Mouse (Mus musculus) forebrain, embryonic 12.5 days (tissue): ENCODE measurements at regions not wholly inside any gene's neighbourhood (a gene's known extent, or its start where the extent isn't known, plus 50 kb on each side); places are given as distances from the start of the nearest gene placed in this dataset.
A peak's percentile ranks its signal among the peaks of the same experiment; 100 is the strongest.
"Not testable (repeated sequence)": the region's sequence is repeated elsewhere in the genome, so short reads cannot be mapped to it uniquely, and the experiment has no call there.

Source experiments
- ATAC-seq: fragments of 200-750 bp; cut with Nextera tagmentation; 2 replicates; pipeline ENCODE4 v1.8.0; 2017; ENCODE audit warnings: moderate TSS enrichment; ENCODE audit not compliant: low FRiP score
- H3K27ac ChIP-seq: fragments of 300-500 bp; sonication (generic); 2 replicates; pipeline ENCODE4 v1.5.1; 2016; ENCODE audit warnings: mild to moderate bottlenecking
- H3K27me3 ChIP-seq: fragments of 300-500 bp; sonication (generic); 2 replicates; pipeline ENCODE4 v1.6.1; 2016; ENCODE audit warnings: mild to moderate bottlenecking
- H3K36me3 ChIP-seq: fragments of 300-500 bp; sonication (generic); replicated peaks from 2 replicates; pipeline ENCODE4 v1.6.1; 2016; ENCODE audit warnings: mild to moderate bottlenecking
- H3K4me1 ChIP-seq: fragments of 300-500 bp; sonication (generic); 2 replicates; pipeline ENCODE4 v1.6.1; 2016
- H3K4me2 ChIP-seq: fragments of 300-500 bp; sonication (generic); 2 replicates; pipeline ENCODE4 v1.6.1; 2016; ENCODE audit warnings: mild to moderate bottlenecking, moderate library complexity
- H3K4me3 ChIP-seq: fragments of 300-500 bp; sonication (generic); replicated peaks from 2 replicates; pipeline ENCODE4 v1.5.1; 2016; ENCODE audit warnings: mild to moderate bottlenecking
- H3K9ac ChIP-seq: fragments of 300-500 bp; sonication (generic); 2 replicates; pipeline ENCODE4 v1.6.1; 2016; ENCODE audit warnings: mild to moderate bottlenecking
- H3K9me3 ChIP-seq: fragments of 300-500 bp; sonication (generic); 2 replicates; pipeline ENCODE4 v1.6.1; 2016
- WGBS: fragments of 180-500 bp; shearing (Covaris S2); methylation state at CpG from one replicate; pipeline ENCODE4 v1.1.7; 2016; 5-methylcytosine and 5-hydroxymethylcytosine counted together

DNA sequence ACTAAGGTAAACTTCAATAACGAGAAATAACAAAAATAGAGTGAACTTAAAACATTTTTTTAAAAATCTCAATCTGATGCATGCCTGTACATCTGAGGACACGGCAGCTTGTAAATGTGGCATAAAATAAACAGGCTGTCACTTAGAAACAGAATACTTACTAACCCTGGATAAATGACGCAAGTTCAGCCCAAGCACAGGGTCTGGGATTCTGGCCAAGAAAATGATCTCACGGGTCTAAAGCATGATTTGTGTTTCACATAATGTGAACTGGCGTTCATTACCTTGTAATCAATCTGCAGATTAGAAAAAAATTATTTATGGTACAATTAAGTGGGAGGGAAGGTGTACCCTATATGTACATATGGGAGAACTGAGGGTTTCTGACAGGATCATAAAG, 512.1 kb upstream of the Vrk2 start:
- Histone ChIP-seq H3K4me2 (no peak overlapping the region), H3K4me3 (no peak overlapping the region), H3K9ac (no peak overlapping the region), H3K36me3 (no peaks in the 10 kb centered on the region), H3K9me3 (no peaks in the 10 kb centered on the region), H3K4me1 (no peaks in the 10 kb centered on the region), H3K27me3 (no peaks in the 10 kb centered on the region), H3K27ac (no peak overlapping the region)
- WGBS = 78% methylated on average over 5 of the region's 5 CpGs
- no peak for ATAC-seq

DNA sequence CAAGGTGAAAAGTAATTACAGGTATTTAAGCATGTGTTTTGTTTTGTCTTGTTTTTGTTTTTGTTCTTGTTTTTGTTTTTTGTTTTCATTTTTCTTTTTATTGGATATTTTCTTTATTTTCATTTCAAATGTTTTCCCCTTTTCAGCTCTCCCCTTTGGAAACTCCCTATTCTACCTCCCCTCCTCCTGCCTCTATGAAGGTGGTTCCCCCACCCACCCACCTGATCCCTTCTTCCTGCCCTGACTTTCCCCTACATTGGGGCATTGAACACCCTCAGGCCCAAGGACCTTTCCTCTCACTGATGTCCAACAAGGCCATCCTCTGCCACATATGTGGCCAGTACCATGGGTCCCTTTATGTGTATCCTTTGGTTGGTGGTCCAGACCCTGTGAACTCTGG, 509.1 kb upstream of the Vrk2 start:
- Histone ChIP-seq H3K9ac (no peak overlapping the region), H3K36me3 (no peaks in the 10 kb centered on the region), H3K27ac (no peak overlapping the region), H3K27me3 (no peaks in the 10 kb centered on the region), H3K4me3 (no peak overlapping the region), H3K9me3 (no peaks in the 10 kb centered on the region), H3K4me2 (no peak overlapping the region), H3K4me1 (no peaks in the 10 kb centered on the region)
- no peak for ATAC-seq

DNA sequence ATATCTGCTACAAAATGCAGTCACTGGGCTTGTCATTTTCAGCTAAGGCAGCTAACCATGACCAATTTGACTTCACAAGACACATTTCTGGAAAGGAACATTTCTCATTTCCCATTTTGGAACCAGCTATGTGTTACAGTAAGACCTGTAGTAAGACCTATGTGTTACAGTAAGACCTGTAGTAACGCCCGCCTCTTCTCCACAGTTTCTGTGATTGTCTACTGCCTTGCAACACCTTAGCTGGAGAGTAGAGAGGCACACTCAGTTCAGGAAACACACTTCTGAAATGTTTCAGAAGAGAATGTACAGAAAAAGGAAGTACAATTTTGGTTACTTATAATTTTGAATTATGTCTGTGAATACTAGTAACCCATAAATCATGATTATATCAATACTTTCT, 508.2 kb upstream of the Vrk2 start:
- no peaks in the 10 kb centered on the region for H3K9me3 ChIP-seq
- no peaks in the 10 kb centered on the region for H3K27me3 ChIP-seq
- H3K36me3 ChIP-seq = no peaks in the 10 kb centered on the region
- 95% methylated on average over 2 of the region's 2 CpGs for WGBS
- H3K9ac ChIP-seq = no peak overlapping the region
- H3K4me1 ChIP-seq = no peaks in the 10 kb centered on the region
- no peak overlapping the region for H3K27ac ChIP-seq
- H3K4me2 ChIP-seq = no peak overlapping the region
- H3K4me3 ChIP-seq = no peak overlapping the region
- ATAC-seq = no peak

DNA sequence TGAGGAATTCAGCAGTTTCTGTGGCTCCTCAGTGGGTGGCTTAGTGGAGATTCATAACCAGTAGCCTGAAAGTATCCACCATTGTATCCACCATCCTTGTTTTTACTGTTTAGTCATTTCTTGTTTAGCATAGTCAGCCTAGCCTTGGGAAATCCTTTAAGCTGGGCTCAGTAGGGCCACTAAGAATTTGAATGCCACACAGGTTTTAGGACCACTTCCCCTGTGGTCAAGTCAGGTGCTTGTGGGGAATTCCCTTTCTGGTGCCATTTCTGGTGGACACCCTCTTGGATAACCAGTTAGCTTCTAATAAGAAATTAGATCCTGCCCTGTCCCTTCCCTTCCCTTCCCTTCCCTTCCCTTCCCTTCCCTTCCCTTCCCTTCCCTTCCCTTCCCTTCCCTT, 502.8 kb upstream of the Vrk2 start:
- Histone ChIP-seq H3K27me3 (no peaks in the 10 kb centered on the region), H3K4me3 (no peak overlapping the region), H3K4me2 (no peak overlapping the region), H3K9ac (no peak overlapping the region), H3K27ac (no peak overlapping the region), H3K9me3 (no peaks in the 10 kb centered on the region), H3K36me3 (no peaks in the 10 kb centered on the region), H3K4me1 (no peaks in the 10 kb centered on the region)
- ATAC-seq = no peak

DNA sequence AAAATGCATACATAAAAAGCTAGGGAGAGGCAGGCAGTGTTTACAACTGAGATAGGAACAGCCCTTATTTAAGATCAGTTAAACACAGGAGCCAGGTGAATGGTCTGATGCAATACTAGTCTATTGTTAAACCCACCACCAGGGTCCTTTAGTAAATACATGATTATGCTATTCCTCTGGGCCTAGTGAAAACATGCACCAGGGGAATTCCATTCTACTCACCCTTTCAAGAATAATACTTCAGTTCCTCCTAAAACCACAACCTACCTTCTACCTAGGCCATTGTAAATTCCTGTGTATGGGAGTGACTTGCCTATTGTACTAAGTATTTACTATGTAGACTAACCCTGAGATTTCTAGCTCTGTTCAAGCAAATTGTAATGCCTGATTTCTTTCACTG, 501.7 kb upstream of the Vrk2 start:
- ATAC-seq, H3K9ac ChIP-seq, H3K4me2 ChIP-seq, H3K36me3 ChIP-seq, H3K27me3 ChIP-seq, H3K27ac ChIP-seq, H3K4me3 ChIP-seq, H3K9me3 ChIP-seq, H3K4me1 ChIP-seq: not testable (repeated sequence)

DNA sequence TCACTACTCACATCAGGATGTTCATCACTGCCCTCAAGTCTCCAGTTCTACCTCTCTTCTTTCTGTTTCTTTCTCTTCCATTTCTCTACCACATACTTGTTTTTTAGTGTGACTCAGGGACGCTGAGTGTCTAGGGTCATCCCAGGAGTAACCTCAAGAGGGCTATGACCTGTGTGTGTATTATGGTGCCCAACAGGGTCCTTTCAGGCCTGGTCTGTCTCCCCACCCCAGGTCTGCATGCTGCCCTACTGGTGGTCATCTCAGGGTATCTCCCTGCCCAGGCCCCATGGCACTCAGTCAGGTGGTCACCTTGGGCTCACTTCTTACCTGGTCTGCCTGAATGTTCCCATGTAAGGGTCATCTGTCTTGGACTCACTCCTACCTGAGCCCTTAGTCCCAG, 492.7 kb upstream of the Vrk2 start:
- Histone ChIP-seq H3K9me3 (no peaks in the 10 kb centered on the region), H3K4me2 (no peak overlapping the region), H3K36me3 (no peaks in the 10 kb centered on the region), H3K9ac (no peak overlapping the region), H3K27me3 (no peaks in the 10 kb centered on the region), H3K4me3 (no peak overlapping the region), H3K27ac (no peak overlapping the region), H3K4me1 (no peaks in the 10 kb centered on the region)
- WGBS = 92% methylated on average over 1 of the region's 1 CpGs
- peak; percentile 36; the same call in 1 of the 2 replicates for ATAC-seq

DNA sequence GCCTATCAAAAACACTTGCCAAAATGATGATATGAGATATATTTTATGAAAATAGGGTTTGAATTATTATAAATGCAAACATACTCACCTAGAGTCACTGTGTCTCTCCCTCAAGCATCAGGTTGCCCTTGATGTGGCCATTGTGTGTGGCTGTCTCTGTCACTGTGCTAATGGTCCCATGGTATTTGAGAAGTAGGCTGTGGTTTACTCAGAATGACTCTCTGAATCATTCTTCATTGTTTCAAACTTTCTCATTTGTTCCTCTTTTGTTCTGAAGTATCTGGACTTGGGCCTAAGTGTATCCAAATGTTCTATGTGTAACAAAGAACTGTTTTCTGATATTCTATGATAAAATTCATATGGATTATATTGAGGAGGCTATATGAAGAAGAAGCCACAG, 487.4 kb upstream of the Vrk2 start:
- H3K4me1 ChIP-seq = no peaks in the 10 kb centered on the region
- no peak overlapping the region for H3K9ac ChIP-seq
- no peaks in the 10 kb centered on the region for H3K27me3 ChIP-seq
- H3K9me3 ChIP-seq = no peaks in the 10 kb centered on the region
- H3K4me3 ChIP-seq = no peak overlapping the region
- no peak overlapping the region for H3K27ac ChIP-seq
- no peak for ATAC-seq
- H3K36me3 ChIP-seq = no peaks in the 10 kb centered on the region
- no peak overlapping the region for H3K4me2 ChIP-seq

DNA sequence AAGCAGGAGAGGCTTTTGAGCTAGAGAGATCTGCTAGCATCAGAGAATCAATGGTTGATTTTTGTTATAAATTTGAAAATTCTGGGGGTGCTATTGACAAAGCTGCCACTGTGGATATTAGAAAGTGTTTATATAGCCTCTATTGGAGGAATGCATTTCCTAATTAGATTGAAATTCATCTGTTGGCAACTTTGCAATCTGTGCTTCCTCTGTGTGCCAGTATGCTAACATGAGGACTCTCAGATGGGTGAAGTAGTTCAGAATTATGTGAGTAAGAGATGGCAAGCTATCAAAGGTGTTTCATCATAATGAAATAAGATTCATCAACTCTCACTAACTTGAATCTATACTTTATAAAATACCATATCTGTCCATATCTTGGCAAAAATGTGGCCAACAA, 476.6 kb upstream of the Vrk2 start:
- H3K4me1 ChIP-seq = no peaks in the 10 kb centered on the region
- H3K4me2 ChIP-seq = no peak overlapping the region
- ATAC-seq = no peak
- no peaks in the 10 kb centered on the region for H3K9me3 ChIP-seq
- no peak overlapping the region for H3K9ac ChIP-seq
- H3K4me3 ChIP-seq = no peak overlapping the region
- no peaks in the 10 kb centered on the region for H3K36me3 ChIP-seq
- H3K27ac ChIP-seq = no peak overlapping the region
- H3K27me3 ChIP-seq = no peaks in the 10 kb centered on the region

DNA sequence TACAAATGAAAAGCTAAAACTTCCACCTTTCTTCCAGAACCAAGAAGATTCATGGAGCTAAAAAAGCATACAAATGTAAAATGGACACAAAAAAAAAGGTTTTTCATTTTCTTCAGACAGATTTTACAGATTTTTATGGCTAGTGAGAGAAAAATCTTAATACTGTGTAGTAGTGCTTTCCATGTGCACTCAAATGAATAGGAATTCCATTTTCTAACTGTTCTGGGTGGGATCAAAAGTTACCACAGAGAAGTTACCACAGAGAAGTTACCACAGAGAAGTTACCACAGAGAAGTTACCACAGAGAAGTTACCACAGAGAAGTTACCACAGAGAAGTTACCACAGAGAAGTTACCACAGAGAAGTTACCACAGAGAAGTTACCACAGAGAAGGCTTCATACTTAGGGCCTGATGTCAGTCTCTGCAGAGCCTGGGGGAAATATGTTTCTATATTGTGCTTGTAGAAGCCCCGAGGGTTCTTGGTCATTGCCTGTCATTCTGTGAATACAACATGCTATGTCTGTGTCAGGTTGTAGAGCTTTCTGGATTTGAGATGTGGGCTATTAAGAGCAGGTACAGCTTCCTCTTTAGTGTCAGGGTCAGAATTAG, 433.5 kb upstream of the Vrk2 start:
- no peak for ATAC-seq
- Histone ChIP-seq H3K4me1 (no peaks in the 10 kb centered on the region), H3K9me3 (no peaks in the 10 kb centered on the region), H3K4me2 (no peak overlapping the region), H3K36me3 (no peaks in the 10 kb centered on the region), H3K4me3 (no peak overlapping the region), H3K27me3 (no peaks in the 10 kb centered on the region), H3K9ac (no peak overlapping the region), H3K27ac (no peak overlapping the region)
- 83% methylated on average over 1 of the region's 1 CpGs for WGBS

DNA sequence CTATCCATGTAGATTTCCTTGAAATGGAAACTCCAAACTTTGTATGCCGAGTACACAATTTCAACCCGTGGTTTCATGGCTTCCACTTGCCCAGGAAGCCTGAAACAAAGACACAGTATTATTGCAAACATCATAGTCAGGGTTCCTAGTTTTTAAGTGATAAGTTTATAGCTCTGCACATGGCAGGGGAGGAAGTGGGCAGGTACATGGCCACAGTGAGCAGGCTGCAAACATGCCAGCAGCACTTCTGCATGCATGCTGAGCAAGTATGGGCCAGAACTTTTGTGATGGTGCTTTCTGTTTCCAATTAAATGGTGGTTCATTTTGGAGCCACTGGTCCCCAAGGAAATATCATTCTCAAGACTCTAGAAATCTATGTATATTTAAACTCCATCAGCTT, 431.7 kb upstream of the Vrk2 start:
- H3K4me2 ChIP-seq = no peak overlapping the region
- no peak overlapping the region for H3K9ac ChIP-seq
- 86% methylated on average over 2 of the region's 2 CpGs for WGBS
- no peak for ATAC-seq
- no peak overlapping the region for H3K4me3 ChIP-seq
- H3K27ac ChIP-seq = no peak overlapping the region
- H3K9me3 ChIP-seq = no peaks in the 10 kb centered on the region
- no peaks in the 10 kb centered on the region for H3K36me3 ChIP-seq
- H3K27me3 ChIP-seq = no peaks in the 10 kb centered on the region
- H3K4me1 ChIP-seq = no peaks in the 10 kb centered on the region

DNA sequence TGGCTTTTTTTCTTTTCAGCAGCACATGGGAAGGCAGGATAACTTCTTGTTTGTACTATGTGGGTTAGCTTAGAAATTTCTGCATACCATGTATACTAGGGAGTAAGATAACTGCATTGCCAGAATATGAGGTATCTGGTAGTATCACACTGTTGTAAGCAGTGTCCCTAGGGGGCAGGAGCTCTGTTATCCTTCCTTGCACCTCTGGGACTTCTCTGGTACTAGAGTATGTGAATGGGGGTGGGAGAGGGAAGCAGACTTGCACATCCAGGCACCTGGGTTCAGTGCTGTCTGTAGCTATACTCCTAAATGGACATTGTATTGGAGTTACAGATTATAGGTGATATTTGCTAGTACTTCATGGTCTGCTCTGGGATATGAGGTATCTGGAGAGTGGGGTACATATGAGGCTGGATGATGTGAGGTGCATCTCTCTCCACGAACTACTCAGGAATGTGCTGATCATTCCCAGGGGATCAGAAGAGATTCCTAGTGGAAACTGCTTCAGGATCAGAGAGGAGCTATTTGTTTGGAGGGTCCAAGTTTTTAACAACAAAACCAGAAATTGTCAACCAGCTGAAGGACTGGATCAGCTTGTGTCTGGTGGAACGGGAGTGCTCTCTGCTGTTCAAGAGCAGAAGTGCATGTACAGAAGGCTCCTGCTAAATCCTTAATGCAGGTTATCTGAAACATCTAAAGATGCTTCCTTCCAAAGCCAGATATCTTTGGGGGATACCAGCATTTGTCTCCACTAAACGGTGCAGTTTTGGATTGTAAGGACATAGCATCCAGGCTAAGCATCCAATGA, 402.7 kb upstream of the Vrk2 start:
- H3K36me3 ChIP-seq = no peaks in the 10 kb centered on the region
- H3K9ac ChIP-seq = no peak overlapping the region
- H3K4me3 ChIP-seq = no peak overlapping the region
- 26% methylated on average over 3 of the region's 3 CpGs for WGBS
- H3K4me1 ChIP-seq = no peaks in the 10 kb centered on the region
- no peak overlapping the region for H3K27ac ChIP-seq
- no peak overlapping the region for H3K4me2 ChIP-seq
- no peaks in the 10 kb centered on the region for H3K27me3 ChIP-seq
- no peaks in the 10 kb centered on the region for H3K9me3 ChIP-seq
- 0 out of 2 replicates have a peak, but pooled peaks have one; percentile 23 for ATAC-seq

DNA sequence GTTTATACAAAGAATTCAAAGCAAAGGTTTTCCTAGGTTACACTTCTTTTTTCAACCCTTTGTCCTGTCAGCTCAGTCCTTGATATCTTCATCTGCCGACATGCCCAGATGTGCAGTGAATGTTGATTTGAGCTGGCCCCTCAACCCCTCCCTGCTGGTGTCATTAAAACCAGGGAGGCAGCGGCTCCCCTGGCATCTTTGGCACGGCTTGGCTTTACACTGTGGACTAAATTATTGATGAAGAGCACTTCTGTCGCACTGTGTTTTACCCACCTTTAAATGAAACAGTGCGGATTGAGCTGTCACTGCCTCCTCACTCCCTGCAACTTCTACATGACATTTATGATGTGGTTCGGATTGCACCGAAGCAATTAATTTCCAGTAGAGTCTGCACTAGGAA, 387.4 kb upstream of the Vrk2 start:
- no peaks in the 10 kb centered on the region for H3K36me3 ChIP-seq
- 57% methylated on average over 7 of the region's 7 CpGs for WGBS

DNA sequence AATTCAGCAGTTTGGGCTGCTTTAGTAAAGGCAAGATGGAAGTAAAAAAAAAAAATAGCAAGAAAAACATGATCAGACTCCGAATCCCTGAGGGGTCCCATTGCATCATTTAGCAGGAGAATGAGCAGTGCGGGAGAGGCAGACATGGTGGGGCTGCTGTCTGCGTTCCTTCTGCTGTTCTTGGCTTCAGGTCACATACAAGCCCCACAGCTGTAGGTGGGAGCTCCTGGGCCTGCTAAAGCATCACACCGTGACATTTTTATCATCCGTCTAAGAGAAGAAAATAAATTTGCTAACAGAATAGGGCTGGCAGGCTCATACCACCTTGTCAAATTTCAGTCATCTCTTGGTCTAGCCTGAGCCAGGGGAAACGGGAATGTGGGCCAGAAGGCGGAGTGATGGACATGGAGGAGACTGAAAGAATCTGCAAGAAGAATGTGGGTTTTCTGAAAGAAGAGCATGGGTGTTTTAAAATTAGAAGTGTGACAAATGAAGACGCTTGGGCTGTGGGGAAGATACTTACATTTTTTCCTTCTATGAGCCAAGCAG, 378.8 kb upstream of the Vrk2 start:
- Histone ChIP-seq H3K27me3 (no peaks in the 10 kb centered on the region), H3K9me3 (no peaks in the 10 kb centered on the region), H3K4me1 (no peaks in the 10 kb centered on the region), H3K27ac (no peak overlapping the region), H3K4me2 (no peak overlapping the region), H3K9ac (no peak overlapping the region), H3K4me3 (no peak overlapping the region), H3K36me3 (no peaks in the 10 kb centered on the region)
- 87% methylated on average over 8 of the region's 8 CpGs for WGBS
- ATAC-seq = no peak

More for the DNA sequence above, 387.4 kb upstream of the Vrk2 start:
- H3K9me3 ChIP-seq = no peaks in the 10 kb centered on the region
- no peak overlapping the region for H3K4me2 ChIP-seq
- peak; percentile 27; the same call in 1 of the 2 replicates for ATAC-seq
- H3K27me3 ChIP-seq = no peaks in the 10 kb centered on the region
- H3K9ac ChIP-seq = no peak overlapping the region
- H3K4me3 ChIP-seq = no peak overlapping the region
- no peak overlapping the region for H3K27ac ChIP-seq
- no peaks in the 10 kb centered on the region for H3K4me1 ChIP-seq
